Mouse (Mus musculus): ENCODE results near the gene Cfap161.

DNA sequence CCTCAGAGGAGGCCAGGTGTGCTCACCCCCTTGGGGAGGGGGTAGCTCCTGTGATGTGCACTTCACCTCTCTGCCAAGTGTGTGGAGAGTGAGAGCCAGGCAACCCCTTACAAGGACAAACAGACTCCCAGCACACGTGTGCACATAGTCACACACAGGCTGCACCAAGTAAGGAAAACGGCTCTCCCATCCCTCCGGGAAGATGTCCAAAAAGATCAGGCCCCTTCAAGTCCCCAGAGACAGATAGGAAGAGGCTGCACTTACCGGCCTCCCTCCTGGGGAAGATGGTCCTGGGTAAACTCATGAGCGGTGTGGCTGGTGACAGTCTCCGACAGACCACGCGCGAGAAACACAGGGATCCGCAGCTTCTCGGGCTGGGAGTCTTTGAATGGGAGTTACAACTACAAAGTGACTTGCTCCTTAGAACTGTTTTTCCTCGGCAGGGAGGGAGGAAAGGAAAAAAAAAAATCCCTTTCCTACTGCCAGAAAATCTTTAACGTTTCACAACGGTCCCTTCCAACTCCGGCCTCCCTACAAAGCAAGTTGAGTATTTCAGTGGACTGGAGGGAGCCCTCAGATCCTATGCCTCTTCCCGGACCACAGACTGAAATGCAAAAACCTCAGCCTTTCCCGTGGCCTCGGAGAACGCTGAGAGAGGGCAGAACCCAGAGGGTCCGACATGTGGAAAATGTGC lies 49.1 kb downstream of the Cfap161 start, which contains the start of gene Il16:
- TF ChIP-seq CTCF (IDR thresholded peaks at IDR 0.05; ENCODE audit: low read depth) (no peak), EP300 (IDR thresholded peaks at IDR 0.05; ENCODE audit: low read depth) (no peak)

All from liver, embryonic 14.5 days (tissue).